Mouse (Mus musculus) liver, postnatal 0 days (tissue): ENCODE results near the gene Rnf186.

Source experiments
- CTCF ChIP-seq: sonication (generic); IDR thresholded peaks from 2 replicates; pipeline ENCODE4 v1.5.1; 2016; ENCODE audit warnings: antibody characterized with exemption, low read depth
- EP300 ChIP-seq: IDR thresholded peaks from 2 replicates; pipeline ENCODE4 v1.6.1; 2016; ENCODE audit warnings: antibody characterized with exemption, low read depth, mild to moderate bottlenecking

DNA sequence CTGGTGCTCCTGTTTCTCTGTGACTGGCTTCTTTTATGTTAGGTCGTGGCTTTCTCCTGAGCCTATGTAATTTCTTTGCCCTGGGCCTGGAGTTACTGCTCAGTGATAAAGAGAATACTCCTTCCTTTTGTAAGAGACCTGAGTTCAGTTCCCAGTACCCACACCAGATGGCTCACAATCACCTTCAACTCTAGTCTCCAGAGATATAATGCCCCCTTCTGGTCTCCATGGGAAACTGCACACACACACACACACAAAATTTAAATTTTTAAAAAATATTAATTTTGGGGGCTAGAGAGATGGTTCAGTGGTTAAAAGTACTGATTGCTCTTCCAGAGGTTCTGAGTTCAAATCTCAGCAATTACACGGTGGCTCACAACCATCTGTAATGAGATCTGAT, 18.7 kb upstream of the Rnf186 start:
- TF ChIP-seq EP300: no peak
- TF ChIP-seq CTCF: no peak
